Mouse (Mus musculus) erythroid progenitor cell, adult 5-6 weeks (primary cell): Measurements from ENCODE around the gene Pax8. TPM values are rescaled to one million over a fixed set of nuclear protein-coding genes. Genes with fewer than 3 reads are reported as not detected.

Experiments
- ATAC-seq: replicated peaks from 2 replicates; pipeline ENCODE4 v1.8.0; 2016; ENCODE audit warnings: moderate number of reproducible peaks, mild to moderate bottlenecking, moderate TSS enrichment, inconsistent platforms; ENCODE audit not compliant: poor library complexity, low FRiP score, severe bottlenecking
- total RNA-seq, 2 experiments: library from RNA; stranded (forward) in 1 of 2; stranded (reverse) in 1 of 2; fragments of 150-400 nt in 1 of 2; fragments of 186-747, 209-891 nt in 1 of 2; gene quantifications; 2 replicates each; pipeline versions ENCODE4 v1.2.3 to v1.2.4; 2015 to 2017; ENCODE audit warnings: low replicate concordance in 2 of 2

Pax8 gene
- total RNA-seq, 2 experiments from 2014 or later = not detected

DNA sequence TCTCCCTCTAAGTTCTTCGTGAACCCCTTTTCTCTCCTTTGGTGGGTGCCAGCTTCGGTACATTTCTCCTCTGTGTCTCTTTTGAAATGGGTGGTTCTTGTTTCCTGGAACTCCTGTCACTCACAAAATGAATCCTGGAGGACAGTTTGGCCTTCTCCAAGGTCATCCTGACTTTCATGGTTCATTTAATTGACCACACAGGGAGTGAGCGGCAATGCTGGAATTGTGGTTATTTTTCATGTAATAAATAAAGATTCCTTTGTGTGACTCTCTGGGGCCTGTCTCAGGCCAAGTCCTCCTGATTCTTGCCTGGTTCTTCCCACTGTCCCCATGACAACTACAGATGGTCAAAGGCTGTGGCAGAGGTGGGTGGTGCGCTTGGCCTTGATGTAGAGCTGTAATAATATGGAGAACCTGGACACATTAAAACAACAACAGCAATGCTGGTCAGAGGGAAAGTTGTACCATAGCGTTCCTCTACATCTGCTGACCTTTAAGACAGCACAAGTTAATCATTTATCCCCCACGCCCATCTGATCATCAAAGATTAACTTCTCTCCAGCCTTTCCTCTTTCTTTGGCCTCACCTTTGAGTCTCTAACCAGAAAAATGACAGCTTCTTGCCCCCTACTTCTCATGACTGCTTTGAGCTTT is 54.1 kb downstream of the Pax8 start:
- no peak for ATAC-seq

DNA sequence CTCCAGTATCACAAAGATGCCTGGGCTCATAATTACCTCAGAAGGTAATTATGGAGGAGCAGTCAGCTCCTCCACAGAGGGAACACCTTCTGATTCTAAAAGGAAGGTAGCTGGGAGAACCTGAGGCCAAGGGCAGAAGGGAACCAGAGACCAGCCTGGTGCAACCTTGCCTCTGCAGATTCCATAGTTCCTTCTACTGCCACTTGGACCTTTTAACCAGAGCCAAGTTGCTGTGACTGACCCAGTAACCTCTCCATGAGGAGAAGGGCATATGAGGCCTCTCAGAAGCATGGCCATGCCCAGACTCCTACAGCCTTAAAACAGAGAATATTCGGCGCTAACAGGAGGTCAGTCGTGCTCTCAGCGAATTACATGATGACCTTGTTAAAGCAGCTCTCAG is 57.8 kb downstream of the Pax8 start:
- ATAC-seq = no peak

DNA sequence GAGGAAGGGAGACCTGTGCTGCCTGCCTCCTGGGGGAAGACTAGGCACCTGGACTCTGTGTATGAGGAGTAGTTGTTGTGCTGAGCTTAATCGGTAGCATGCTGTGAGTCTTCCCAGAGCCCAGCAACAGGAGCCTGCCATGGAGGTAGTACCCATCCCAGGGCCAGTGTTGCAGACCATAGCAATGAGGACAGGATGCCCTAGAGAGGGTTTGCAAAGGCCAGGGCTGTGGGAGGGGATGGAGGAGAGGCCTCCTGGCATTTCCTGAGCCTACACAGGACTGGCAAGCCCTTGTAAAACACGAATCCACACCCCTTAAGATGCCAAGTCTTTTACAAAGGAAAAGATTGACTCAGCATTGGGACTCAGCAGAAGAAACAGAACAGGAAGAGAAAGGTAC is 58.3 kb downstream of the Pax8 start:
- no peak for ATAC-seq

DNA sequence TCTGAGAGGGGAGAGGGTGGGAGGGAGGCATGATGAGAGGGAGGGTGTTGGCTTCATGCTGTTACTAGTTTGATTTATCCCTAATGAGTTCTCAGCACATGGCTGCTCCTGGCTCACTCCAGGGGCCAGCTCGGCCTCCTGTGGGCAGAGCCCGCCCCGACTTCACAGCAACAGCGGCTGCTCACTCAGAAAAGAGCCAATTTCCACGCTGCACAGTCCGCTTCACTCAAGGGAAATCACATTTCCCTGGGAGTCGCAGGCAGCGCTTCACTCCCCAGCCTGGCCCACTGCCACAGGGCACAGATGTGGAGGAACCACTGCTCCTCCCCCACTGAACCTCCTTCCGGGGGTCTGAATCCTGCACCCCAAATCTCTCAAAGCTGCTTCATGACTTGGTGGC is 58.7 kb downstream of the Pax8 start:
- ATAC-seq = no peak

DNA sequence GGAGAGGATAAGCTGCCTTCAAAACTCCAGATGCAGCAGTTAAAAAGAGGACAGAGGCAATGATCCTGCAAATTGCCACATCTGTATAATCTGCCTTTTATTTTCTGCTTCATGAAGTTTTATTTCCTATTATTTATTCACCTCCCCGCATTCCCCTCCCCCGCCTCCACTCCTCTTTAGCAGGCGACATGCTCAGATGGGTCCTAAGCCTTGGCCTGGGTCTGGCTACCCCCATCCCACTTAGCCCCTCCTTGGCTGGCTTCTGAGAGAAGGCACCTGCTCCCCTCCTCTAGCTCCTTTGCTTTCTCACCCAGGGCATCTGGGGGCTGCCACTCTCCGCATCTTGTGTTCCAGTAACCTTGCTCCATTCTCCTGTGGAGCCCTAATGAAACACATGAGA is 61.7 kb downstream of the Pax8 start:
- no peak for ATAC-seq

DNA sequence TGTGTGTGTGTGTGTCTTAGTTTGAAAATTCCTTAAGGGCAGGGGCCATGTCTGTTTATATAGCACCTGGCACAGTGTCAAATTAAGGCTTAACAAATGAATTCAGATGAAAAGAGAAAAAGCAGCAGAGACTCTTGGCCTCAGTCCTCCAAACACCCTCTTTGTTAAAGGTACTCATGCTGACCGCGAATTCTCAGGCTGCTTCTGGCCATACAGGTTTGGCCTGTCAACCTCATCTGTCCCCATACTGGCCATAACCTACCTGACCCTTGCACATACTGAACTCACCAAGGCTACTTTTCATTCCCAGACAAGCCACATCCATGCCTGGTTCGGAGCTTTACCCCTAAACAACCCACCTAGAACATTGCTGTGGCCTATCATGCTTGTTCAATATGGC is 62.2 kb downstream of the Pax8 start:
- no peak for ATAC-seq

DNA sequence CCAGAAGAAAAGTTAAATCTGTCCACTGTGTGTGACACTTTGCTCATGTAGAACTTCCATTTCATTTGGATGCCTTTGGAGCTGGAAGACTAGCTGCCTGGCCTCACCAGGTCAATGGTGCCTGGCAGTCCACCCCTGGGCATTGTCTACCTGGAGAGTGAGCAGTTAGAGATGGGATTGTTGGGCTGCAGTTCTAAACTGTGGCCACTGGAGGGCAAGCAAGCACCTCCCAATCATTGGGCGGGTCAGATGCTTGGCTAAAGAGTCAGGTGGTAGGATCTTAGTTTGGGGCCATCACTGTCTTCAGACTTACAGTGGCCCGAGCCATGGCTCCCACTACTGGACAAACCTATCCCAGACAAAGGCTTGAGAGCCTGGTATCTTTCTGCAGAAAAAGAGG is 66.2 kb downstream of the Pax8 start:
- ATAC-seq = 0 out of 2 replicates have a peak, but pooled peaks have one; percentile 47

DNA sequence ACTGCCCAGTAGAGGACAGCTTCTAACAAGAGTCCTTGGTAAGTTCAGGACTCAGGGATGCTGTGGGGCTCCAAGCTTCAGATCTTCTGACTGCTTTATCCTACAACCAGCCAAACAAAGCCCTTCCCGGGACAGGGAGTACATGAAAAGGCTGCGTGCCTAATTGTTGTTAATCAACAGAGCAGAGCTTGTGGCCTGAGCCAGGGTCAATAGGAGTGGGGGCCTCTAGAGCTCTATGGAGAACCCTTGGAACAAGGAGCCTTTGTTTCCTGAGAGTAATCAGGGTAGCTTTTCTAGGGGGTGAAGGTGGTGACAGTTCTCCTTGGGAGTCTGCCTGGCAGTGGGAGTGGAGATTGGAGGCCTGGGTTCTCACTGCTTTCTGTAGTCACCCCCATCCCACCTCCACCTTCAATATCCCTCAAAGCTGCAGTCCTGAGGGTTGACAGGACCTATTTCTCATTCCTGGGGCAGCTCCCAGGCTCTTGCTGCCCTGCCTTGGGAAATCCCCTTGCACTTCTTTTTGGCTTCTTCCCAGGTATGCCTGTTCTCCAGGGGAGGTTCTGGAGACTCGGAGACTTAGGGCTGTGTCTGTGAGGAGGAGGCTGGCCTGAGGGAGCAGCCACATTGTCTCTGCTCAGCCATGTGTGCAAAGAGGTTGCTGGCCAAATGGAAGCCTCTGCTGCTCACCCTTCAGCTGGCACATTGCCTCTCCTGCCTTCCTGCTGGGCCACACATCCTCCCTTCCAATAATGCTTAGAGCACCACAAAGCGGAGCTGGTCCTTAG is 67.5 kb downstream of the Pax8 start:
- no peak for ATAC-seq

DNA sequence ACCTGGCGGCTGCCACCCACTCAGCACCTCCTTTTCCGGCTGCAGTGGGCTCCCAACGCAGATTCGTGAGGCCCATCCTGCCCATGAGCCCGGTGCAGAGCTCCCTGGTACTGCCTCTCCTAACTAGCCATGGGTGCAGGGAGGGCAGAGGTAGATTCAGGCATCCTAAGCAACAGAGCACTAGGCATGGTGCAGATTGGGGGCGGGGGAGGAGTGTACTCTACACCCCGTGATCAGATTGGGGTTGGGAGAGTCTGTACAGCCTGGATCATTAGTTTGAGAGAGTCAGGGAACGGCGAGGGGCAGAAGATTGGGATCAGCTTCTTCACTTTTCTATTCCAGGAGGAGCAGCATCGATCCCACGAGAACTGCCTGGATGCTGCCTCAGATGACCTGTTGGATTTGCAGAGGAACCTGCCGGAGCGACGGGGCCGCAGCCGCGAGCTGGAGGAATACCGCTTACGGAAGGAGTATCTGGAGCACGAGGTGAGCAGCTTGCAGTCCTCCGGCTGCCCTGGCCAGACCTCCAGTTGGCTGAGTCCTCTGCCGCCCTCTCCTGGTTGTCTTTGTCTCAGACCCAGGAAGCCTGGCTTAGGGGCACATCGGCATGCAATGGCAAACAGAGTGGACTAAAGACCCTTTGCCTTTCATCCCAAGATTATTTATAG is 69.9 kb downstream of the Pax8 start:
- no peak for ATAC-seq

DNA sequence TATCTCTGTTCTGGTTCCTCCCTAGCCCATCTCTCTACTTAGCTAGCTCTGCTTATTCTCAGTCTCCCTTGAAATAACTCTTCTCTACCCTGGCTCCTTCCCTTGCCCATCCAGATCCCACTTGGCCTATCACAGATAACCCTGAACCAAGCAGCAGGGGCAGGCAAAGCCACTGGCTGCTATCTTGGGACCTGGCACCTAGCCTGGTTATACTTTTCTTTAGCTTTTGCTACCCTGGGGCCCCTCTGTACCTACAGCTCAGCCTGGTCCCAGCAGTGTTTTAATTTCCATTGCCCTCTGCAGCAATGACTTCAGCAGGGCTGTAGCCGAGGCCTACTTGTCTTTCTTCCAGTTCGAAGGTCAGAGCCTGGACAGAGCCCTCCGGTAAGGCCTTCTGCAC is 74.7 kb downstream of the Pax8 start:
- no peak for ATAC-seq

DNA sequence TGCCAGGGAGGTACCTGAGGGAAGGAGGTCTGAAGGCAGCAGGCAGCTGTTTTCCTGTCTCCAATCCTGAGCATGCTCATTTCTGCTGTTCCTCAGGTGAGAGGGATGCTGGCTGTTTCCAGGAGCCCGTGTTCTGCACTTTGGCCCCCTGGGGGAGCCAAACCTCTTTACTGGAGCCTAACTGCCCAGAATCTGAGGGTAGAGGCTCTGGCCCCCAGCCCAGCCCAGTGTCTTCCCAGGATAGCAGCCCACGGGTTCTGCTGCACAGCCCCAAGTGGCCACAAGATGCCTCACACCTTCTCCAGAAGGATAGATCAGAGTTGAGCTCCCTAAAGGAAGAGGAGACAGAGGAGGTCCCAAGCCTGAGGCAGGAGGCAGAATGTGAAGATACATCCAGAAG is 78.3 kb downstream of the Pax8 start:
- no peak for ATAC-seq

DNA sequence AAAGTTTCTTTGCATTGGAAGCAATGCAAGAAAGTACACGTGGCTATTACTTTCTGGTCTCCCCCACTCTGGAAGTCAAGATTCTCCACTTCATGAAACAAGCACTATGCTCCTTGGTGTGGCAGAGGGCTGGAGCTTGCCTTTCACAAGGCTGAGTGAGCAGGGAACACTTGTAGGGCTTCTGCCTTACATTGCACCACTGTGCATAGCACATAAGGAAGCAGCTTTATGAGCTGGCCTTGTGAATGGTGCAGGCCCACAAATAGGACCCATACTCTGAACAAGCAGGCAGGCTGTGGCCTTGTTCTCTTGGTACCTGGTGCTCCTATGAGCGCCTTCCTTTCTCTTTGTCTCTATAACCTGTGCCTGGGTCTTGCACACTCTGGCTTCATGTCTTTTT is 82.1 kb downstream of the Pax8 start:
- ATAC-seq = no peak

DNA sequence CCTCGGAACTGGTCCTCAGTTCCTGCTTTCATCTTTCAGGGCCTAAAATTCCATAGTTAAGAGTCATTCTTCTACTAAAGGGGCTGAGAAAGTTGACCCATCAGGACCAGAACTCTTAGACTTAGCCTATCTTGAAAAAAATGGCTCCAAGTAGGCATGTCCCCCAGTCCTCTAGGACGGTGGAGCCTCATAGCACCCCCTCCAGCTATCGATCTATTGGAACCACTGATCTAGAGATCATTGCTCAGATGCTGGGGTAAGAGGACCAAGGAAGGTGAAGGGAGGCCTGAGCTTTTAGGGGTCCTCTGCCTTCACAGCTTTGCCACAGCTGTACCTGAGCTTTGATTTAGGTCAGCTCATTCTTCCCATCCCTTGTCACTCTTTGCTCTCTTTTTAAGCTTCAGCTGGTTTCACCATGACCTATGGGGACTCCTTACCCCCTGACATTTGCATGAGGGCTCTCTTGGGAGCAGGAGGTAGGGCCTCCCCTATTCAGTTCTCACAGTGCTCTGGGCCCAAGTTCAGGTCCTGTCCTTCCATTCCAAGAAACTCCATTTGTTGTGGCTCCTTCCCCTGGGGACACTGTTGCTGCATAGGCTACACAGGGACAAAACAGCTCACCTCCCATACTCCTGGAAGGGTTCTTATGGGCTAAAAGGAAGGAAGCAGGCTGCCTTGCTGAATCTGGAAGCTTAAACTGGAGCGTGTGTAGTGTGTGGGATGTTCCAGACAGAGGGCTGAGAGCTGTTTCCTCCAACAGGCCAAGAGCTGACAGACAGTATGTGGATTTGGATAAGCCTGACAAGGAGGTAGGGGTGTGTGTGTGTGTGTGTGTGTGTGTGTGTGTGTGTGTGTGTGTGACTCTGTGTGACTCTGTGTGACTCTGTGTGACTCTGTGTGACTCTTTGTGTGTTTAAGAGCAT is 87.8 kb downstream of the Pax8 start:
- ATAC-seq = no peak

DNA sequence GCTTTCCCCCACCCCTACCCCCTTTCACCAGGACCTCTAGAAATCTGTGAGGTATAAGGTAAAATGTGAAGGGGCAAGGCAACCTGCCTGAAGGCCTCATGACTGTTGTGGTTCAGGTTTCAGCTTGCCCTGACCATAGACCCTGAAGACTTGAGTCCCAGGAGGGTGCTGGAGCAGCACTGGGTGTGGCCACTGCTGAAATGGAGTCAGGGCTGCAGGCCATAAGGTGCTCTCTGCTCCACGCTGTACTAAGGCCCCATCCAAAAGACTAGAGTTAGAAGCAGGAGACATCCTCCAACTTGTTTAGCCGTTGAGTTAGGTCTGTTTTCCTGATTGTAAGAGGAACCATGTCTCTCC is 88.5 kb downstream of the Pax8 start:
- no peak for ATAC-seq

DNA sequence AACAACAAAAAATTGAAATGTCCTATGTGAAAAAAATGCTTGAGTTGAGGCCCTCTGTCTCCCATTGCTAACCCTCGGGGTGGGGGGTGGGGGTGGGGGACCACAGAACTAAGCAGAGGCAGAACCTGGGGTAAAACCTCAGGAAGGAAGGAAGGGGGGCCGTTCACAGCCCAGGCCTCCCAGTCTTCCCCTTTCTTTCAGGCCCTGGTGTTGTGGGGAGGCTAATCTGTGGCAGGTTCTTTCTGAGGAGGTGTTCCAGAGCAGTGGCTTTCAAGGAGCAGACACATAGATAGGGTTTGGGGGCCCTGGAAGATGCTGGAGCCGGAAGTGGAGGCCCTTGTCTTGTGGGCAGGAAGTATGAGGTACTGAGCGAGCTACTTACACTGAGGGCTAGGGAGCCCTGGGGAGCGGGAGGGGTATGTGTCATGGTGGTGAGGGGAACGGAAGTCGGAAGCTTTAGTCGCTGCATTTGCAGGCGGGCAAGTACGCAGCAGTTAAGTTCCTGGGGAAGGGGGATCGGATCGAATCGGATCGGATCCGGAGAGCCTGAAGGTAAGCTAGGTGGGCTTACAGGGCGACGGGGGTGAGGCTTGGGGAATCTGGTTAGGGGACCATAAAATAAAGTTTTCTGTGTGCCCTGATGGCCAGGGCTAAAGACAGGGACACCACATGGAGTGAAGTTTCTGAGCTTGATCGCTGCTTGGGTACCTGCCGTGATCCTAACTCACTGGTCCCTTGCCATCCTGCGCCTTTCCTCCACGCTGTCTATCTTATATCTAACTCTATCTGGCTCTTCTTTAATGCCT is 89.0 kb downstream of the Pax8 start:
- no peak for ATAC-seq

DNA sequence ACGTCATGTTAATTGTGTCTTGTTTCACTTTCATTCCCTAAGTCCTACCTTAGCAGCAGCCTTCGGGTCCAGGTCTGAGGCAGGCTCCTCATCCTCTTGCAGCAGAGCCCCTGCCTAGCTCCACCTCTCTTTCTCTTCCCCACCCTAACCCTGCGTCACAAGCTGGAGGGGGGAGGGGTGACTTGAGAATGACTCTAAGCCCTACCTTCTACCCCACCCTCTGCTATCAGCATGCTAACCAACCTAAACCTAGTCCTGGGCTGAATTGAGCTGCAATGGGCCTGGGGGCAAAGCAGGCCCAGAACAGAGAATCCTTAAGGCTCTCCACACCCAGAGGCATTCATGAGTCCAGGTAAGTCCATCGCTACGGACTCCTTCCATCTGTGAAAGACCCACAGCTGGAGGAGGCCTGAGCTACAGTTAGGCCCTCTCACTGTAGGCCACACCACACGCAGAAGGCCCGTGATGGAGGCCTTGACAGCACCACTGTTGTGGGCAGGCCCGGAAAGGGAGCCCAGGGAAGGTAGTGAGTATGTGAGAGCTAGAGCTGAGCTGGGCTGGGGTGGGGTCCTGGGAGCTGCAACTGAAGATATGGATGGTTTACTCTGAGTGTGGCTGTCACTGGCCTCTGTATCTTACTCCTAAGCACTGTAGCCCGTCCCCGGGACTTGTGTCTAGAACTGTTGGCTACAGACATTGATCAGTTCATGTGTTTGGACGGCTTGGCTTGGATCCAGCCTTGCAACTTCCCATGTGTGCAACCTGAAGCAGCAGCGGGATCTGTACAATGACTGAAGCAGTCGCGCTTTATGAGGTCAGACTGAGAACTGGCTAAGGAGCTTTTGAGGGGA is 90.1 kb downstream of the Pax8 start:
- ATAC-seq = peak; percentile 76

DNA sequence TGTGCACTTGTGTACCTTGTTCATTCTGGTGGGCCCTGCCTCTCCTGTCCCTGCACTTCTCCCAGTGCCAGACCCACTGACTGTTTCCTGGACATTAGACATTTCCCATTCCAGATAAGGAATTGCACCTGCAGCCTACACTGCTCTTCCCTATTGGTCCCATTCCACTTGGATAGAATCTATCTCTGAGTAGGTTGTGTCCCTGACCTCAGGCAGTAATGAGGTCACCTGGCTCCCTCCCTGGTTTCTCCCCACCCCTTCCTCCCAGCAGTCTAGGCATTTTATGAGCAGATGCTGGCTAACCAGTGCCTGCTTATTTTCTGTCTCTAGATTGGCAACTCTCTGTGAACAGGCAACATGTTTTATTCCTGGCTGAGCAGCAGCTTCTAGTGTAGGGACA is 91.0 kb downstream of the Pax8 start:
- no peak for ATAC-seq

DNA sequence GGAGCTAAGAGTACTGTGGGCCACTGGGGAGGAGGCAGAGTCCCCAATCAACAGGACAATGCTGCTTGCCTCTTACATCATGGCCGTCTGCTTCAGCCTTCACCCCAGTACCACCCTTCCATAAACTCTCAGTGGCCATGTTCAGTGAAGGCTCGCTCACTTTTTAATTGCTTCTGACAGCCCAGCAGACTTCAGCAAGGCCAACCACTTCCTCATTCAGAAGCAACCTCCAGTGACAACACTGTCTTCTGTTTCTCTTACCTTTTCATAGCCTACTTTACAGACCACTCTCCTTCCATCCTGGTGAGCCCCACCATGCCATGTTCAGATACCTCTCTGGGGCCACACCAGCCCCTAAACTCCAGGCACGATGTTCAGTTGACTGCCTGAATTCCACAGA is 91.8 kb downstream of the Pax8 start:
- no peak for ATAC-seq
